Mouse (Mus musculus) megakaryocyte-erythroid progenitor cell, adult 5 weeks (primary cell): ENCODE measurements around the gene Spopl. TPM values are rescaled to one million over a fixed set of nuclear protein-coding genes. Genes with fewer than 3 reads are reported as not detected.

Experiments used
- polyA plus RNA-seq: library from polyadenylated mRNA; stranded (reverse); fragments of >175 nt; gene quantifications from 2 replicates; pipeline ENCODE4 v1.2.3, GENCODE M21; 2012

The Spopl gene
- 8.1 and 12.5 TPM in 2 replicates for polyA plus RNA-seq

DNA sequence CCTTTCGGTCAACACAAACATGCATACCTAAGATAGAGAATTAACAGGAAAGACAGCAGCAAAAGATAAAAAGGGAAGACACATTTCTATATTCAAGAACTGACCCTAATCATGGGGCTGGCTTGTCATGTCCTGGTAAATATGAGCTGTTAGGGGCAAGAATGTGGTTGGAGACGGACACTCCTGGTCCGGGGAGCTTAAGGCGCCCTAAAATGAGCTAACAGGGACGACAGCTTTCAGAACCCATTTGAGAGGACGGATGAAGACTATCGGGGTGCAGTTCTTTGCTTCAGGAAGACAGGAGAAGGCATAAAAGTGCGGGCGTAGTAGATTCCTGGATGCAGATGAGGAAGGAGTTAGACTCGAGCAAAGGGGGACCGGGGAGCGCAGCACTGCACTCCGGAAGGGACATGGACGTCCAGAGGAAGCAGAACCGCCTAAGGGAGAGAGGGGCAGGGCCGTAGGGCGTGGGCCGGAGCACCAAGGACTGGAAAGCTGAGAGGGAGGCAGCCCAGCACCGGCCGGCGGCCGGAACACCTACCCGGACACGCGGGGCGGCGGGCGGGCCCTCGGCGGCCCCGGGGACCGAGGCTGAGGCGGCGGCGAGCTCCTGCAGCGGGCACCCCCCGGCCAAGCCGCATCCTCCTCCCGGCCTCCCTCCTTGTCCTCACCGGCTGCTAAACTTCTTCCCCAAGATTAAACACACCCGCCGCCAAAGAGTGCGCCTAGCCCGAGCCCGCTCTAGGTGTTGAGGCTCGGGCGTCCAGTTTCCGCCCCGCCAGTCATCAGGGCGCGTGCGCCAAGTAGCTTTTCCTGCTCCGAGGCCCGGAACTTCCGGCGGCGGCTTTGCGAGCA, at the start of gene Spopl:
Gene Spopl, minus strand, starts transcription at position 805 of the 855 bp plus-strand sequence.

